Mouse (Mus musculus) naive thymus-derived CD4-positive, alpha-beta T cell, adult 2 months (primary cell): ENCODE results near the gene Oxtr.

Experiments
- DNase-seq: peaks from one replicate; pipeline ENCODE4 v3.0.0-alpha.2; 2011; ENCODE audit warnings: low read depth

Gene Oxtr

GRCm38 (mm10) chr6:112489910-112490559, at the start of gene Oxtr:
TSS of gene Oxtr (minus strand) at chr6:112489943.
- DNase-seq: no peak

GRCm38 (mm10) chr6:112525434-112525833, 35.7 kb upstream of the Oxtr start:
- no peak for DNase-seq

GRCm38 (mm10) chr6:112524459-112524858, 34.7 kb upstream of the Oxtr start:
- no peak for DNase-seq

DNA sequence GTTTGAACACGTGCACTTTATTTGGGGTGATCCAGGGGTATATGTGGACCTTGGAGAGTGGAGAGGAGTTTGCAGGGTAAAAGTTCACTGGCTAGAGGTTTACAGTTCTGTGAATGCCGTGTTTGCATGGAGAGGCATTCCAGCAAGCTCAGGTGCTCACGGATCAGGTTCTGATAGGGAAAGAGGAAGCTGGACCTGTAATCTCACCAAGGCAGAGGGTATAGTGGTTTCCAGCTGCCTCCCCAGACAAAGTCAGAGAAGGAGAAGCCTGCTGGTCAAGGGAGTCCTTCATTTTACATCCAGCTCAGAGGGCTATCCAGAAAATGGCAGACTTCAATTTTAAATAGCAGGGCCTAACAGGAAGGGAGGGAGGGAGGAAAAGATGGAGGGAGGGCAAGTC, 28.2 kb upstream of the Oxtr start:
- no peak for DNase-seq

DNA sequence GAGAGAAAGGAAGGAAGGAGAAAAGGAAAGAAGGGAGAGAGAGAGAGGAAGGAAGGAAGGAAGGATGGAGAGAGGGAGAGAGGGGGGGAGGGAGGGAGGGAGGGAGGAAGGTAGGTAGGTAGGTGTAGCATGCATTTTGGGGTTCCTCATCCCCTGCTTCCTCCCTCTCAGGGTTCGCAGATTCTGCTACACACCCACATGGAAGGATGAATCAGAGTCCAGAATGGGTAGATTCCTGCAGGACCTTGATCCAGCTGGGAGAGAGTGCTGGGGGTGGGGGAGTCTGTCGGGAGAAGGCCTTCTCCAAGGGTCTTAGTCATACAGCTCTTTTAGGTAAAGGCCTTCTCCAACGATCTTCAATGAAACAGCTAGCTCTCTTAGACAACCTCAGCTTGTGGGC, 27.8 kb upstream of the Oxtr start:
- DNase-seq: no peak

DNA sequence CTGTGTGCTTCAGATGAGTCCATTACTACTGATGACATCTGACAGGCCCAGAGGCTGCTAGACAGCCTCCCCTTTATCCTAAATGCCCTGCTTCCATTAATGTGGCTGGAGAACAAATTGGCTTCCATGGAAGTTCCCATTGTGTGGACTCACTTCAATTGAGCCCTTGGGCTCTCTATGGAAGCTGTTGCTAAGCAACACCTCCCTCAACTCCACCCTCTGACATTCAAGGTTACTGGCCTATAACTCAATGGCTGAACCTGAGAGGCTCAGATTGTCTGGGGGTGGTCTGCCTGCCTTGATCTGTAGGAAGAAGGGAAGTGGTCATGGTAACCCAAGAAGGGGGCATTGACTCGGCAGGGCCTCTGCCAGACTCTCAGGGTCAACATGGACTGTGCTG, 26.8 kb upstream of the Oxtr start:
- DNase-seq: no peak

DNA sequence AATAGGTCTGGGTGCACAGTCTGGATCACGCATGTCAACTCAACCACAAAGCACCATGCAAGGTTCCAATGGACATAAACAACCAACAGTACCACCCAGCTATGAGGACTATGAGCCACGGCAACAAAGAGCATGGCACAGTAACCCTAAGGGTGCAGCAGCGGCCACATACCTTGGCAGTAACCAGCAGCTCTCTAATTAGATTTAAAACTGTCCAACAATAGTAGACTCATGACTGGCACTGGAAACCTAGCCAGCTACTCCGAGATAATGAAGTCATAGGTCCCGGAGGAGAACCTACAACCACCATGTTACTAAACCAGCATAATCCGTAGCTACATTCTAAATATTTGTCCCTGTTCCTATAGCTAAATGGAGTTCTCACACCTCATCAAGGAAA, 24.8 kb upstream of the Oxtr start:
- no peak for DNase-seq

DNA sequence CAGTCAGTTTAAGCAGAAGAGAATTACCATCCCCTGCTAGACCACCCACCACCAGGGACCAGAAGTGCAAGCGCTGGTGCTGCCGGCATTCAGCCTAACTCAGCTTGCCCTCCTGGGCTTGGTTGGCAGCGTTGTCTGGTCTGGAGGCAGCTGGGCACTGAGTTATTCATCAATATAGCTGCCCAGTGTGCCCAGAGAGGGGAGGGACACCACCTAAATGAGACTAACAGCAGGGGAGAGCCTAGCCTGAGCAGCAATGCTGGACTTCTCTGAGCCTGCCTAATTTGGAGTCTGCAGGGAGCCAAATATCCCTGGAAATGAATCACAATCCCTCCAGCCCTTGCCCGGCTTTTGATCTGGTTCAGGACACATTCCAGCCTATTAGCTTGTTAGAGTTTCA, 20.6 kb upstream of the Oxtr start:
- DNase-seq: no peak

DNA sequence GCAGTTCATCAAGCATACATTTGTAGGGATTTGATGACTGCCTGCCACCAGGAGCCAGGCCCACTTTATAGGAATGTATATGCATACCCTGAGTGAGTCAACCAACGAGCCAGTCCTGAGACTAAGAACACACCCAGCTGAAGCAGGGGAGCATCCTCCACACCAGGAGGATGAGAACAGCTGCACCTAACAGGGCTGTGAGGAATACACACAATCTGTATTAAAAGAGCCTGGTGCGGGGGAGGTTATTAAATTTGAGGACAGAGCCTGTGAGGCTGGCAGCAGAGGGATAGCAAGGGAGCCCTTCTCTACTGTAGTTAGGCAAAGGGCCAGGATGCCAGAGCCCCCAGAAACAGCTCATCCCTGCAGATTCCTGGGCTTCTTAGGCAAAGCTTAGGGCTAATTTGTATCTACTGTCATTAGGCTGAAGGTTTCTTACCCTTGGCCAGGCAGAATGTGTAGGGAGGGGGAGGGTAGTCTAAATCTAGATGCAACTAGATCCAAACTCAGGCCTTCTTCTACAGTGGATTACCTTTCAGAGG, 19.9 kb upstream of the Oxtr start:
- DNase-seq: no peak

DNA sequence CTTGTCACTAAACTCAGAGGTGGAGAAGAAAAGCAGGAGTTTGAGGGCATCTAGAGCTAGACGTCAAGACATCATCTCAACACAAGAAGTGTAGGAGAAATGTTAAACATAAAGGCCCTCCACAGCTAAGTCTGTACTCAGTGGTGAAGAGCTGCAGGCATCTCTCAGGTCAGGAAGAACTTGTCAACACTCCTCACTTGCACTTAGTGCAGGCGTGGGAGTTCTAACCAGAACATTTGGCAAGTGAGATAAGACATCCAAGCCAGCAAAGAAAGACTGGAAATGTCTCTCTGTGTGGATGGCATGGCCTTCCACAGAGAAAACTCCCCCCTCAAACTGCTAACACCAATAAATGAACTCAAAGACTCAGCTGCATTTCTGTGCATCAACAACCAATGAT, 17.9 kb upstream of the Oxtr start:
- DNase-seq: no peak

DNA sequence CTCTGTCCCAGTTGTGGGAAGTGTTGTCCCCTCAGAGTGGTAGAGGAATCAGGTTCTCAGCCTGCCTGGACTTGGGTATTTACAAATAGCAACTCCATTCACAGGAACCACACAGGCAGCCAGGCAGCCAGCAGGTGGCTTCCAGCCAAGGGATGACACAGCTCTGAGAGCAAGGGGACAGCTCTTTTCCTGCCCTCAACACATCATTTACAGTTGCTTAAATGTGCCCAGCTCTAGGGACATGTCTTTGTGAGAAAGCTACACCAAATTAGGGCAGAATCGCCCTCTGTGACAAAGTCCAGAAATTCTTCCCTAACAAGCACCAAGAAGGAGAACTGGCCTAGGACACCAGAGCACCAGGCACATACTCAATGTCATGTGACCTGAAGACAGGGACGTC, 11.4 kb upstream of the Oxtr start:
- no peak for DNase-seq

DNA sequence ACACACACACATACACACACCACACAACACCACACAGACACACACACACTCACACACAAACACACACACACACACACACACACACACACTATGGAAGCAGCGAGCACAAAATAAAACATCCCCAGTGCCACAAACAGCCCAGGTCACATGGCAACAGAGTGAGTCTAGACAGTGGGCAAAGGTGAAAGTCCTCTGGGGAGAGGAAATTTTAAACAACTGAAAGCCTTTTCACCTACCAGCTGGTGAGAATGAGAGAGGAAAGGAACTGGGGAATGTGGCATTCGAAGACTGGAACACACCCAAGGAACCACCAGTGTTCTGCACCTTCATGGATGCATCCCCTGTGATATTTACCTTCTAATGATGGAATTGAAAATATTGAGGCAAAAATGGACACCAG, 9.7 kb upstream of the Oxtr start:
- no peak for DNase-seq

GRCm38 (mm10) chr6:112498716-112499115, 9.0 kb upstream of the Oxtr start:
- no peak for DNase-seq

DNA sequence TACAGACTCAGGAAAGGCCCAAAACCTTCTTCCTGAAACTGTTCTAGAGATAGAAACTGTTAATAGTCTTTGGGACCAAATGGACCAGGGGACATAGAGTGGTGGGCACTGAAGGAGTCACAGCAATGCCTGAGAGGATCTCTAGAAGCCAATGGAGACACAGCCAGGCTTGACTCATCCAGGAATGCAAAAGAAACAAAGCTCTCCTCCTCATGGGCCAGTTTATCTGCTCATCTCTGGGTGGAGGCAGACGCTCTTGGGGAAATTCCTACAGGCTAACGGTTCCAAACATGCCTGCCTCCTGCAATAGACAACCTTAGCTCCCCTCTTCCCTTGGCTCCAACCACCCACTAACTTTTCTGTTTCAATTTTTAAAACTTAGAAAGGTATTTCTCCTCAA, 7.7 kb upstream of the Oxtr start:
- no peak for DNase-seq

GRCm38 (mm10) chr6:112496291-112497060, 6.7 kb upstream of the Oxtr start:
- DNase-seq: no peak

GRCm38 (mm10) chr6:112495219-112495618, 5.5 kb upstream of the Oxtr start:
- DNase-seq: no peak

DNA sequence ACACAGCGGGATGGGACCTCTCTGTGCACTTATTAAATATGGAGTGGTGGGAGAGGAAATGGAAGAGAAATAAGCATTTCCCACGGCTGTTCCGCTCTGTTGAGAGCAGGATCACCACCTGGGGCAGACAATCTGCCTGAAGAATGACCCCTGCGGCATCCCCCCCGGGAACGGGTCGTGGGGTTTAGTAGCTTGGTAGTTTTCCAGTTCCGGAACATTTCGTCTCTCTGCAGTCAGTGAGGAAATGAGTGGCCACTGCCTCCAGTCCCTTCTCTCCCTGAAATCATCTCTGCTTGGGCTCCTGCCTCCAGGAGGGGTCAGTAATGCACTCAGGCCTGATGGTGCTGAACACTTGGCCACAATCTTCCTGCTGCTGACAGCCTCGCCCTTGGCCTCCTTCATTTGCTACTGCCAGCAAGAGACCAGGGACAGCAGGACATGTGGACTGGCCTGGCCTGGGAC, 4.9 kb upstream of the Oxtr start:
- DNase-seq: no peak

GRCm38 (mm10) chr6:112493371-112493770, 3.6 kb upstream of the Oxtr start:
- DNase-seq: no peak

DNA sequence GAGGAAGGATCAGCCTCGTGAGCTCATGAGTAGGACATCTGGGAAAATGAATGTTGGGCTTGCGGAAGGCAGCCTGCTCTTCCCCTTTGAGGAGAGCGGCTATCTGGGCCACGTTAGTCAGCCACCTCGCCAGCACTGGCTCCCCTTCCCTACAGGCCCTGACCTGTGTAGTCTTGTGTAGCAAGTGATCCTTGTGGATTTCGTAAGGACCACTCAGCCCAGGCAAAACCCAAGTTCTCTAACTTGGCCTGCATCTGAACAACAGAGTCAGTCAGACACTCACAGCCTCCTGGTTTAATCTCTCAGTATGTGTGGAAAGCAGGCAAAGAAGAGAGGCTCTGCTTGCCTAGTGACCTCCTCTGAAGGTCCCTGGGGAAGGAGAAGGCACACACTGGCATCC, 2.9 kb upstream of the Oxtr start:
- no peak for DNase-seq

GRCm38 (mm10) chr6:112491521-112491920, 1.8 kb upstream of the Oxtr start:
- DNase-seq: no peak

GRCm38 (mm10) chr6:112490625-112491242, 991 bp upstream of the Oxtr start:
- DNase-seq: peak; percentile 28

- DNase-seq: no peak
Measured at GRCm38 (mm10) chr6:112489181-112489909, 398 bp downstream of the Oxtr start.
